ENCODE assay signal across 8 mouse cellular contexts in genomic region chr7:101393694-101394504, GRCm38 (mm10). TPM values are rescaled to one million over a fixed set of nuclear protein-coding genes. Genes with fewer than 3 reads are reported as not detected.
A peak's percentile ranks its signal among the peaks of the same experiment; 100 is the strongest.
DNase-seq lines count a peak whose midpoint lies in the region; ATAC-seq and TF ChIP-seq lines count a peak whose summit lies in the region.

No protein-coding gene starts in this region.

- peak; percentile 47 for DNase-seq in adrenal gland, postnatal 10 days
- no peak for DNase-seq in adrenal gland, adult 8-10 months
- DNase-seq in forebrain, postnatal 0 days: no peak
- no peak for DNase-seq in liver, embryonic 13.5 days
- no peak for DNase-seq in B cell, adult 2 months
- DNase-seq in frontal cortex, postnatal 10 days (ENCODE audit: low spot score in 2 of 2): no peak

- ATAC-seq in forebrain, postnatal 0 days: peak; percentile 36
- peak; percentile 35; the same call in 1 of the 2 replicates for ATAC-seq in hindbrain, embryonic 12.5 days (ENCODE audit: low FRiP score)
- ATAC-seq in liver, embryonic 13.5 days (ENCODE audit: low read depth): peak; percentile 49
- ATAC-seq in stomach, embryonic 14.5 days (ENCODE audit: insufficient number of reproducible peaks, insufficient read depth, low FRiP score, low read depth): peak; percentile 80

- H3K4me1 ChIP-seq in forebrain, postnatal 0 days (ENCODE audit: insufficient read depth): no peaks in the 10 kb centered on the region
- peaks cover 13% of the 10 kb centered on the region for H3K4me1 ChIP-seq in hindbrain, embryonic 12.5 days
- H3K4me1 ChIP-seq in liver, embryonic 13.5 days (replicated peaks): peaks cover 25% of the 10 kb centered on the region
- H3K4me1 ChIP-seq in stomach, embryonic 14.5 days (ENCODE audit: control insufficient read depth, insufficient read depth, low read length): peaks cover 33% of the 10 kb centered on the region

- no peak overlapping the region for H3K4me3 ChIP-seq in forebrain, postnatal 0 days (ENCODE audit: low read depth, low read length)
- no peak overlapping the region for H3K4me3 ChIP-seq in hindbrain, embryonic 12.5 days
- peak overlapping the region; percentile 18 for H3K4me3 ChIP-seq in liver, embryonic 13.5 days (replicated peaks)
- H3K4me3 ChIP-seq in stomach, embryonic 14.5 days (ENCODE audit: low read depth, low read length): peak overlapping the region; percentile 41

- H3K4me2 ChIP-seq in forebrain, postnatal 0 days (ENCODE audit: low read depth): no peak overlapping the region
- H3K4me2 ChIP-seq in hindbrain, embryonic 12.5 days (replicated peaks): 0 out of 2 replicates have a peak overlapping the region, but pooled peaks have one; percentile 9
- H3K4me2 ChIP-seq in liver, embryonic 13.5 days: no peak overlapping the region
- H3K4me2 ChIP-seq in stomach, embryonic 14.5 days (replicated peaks; ENCODE audit: low read depth, low read length): peak overlapping the region; percentile 63

- TF ChIP-seq CTCF in forebrain, postnatal 0 days (IDR thresholded peaks at IDR 0.05; ENCODE audit: low read depth): no peak

- no peaks in the 10 kb centered on the region for H3K9me3 ChIP-seq in forebrain, postnatal 0 days (ENCODE audit: low read length)
- H3K9me3 ChIP-seq in hindbrain, embryonic 12.5 days (replicated peaks): no peaks in the 10 kb centered on the region
- H3K9me3 ChIP-seq in liver, embryonic 13.5 days (replicated peaks): no peaks in the 10 kb centered on the region
- H3K9me3 ChIP-seq in stomach, embryonic 14.5 days (ENCODE audit: control insufficient read depth, low read depth, low read length): no peaks in the 10 kb centered on the region

- H3K27me3 ChIP-seq in forebrain, postnatal 0 days (ENCODE audit: insufficient read depth, low read length): no peaks in the 10 kb centered on the region
- H3K27me3 ChIP-seq in hindbrain, embryonic 12.5 days: no peaks in the 10 kb centered on the region
- no peaks in the 10 kb centered on the region for H3K27me3 ChIP-seq in liver, embryonic 13.5 days
- no peaks in the 10 kb centered on the region for H3K27me3 ChIP-seq in stomach, embryonic 14.5 days (ENCODE audit: control insufficient read depth, insufficient read depth, low read length)

- H3K36me3 ChIP-seq in forebrain, postnatal 0 days (ENCODE audit: insufficient read depth): no peaks in the 10 kb centered on the region
- no peaks in the 10 kb centered on the region for H3K36me3 ChIP-seq in hindbrain, embryonic 12.5 days
- peaks cover 75% of the 10 kb centered on the region for H3K36me3 ChIP-seq in liver, embryonic 13.5 days
- peaks cover 40% of the 10 kb centered on the region for H3K36me3 ChIP-seq in stomach, embryonic 14.5 days (ENCODE audit: control insufficient read depth, insufficient read depth, low read length)

- no peak overlapping the region for H3K27ac ChIP-seq in forebrain, postnatal 0 days (ENCODE audit: low read depth, low read length)
- peak overlapping the region; percentile 49 for H3K27ac ChIP-seq in hindbrain, embryonic 12.5 days
- peak overlapping the region; percentile 75 for H3K27ac ChIP-seq in liver, embryonic 13.5 days
- H3K27ac ChIP-seq in stomach, embryonic 14.5 days (ENCODE audit: low read length): peak overlapping the region; percentile 99

- 47% methylated on average over 8 of the region's 8 CpGs for WGBS in forebrain, postnatal 0 days
- 43% methylated on average over 8 of the region's 8 CpGs for whole genome bisulfite sequencing in hindbrain, embryonic 12.5 days
- 63% methylated on average over 8 of the region's 8 CpGs for WGBS in liver, embryonic 13.5 days (ENCODE audit: insufficient replicate concordance)
- WGBS in stomach, embryonic 14.5 days: 18% methylated on average over 8 of the region's 8 CpGs

- H3K9ac ChIP-seq in forebrain, postnatal 0 days: no peak overlapping the region
- H3K9ac ChIP-seq in hindbrain, embryonic 12.5 days: 0 out of 2 replicates have a peak overlapping the region, but pooled peaks have one; percentile 14
- H3K9ac ChIP-seq in liver, embryonic 13.5 days: no peak overlapping the region
- H3K9ac ChIP-seq in stomach, embryonic 14.5 days (replicated peaks; ENCODE audit: low read depth, low read length): peak overlapping the region; percentile 48

RNA-seq across cellular contexts. Expression of gene Gm45837, which starts 16.8 kb away (rescaled TPM):
- 1 to 10 TPM in 1 of 2 experiments, not detected in 1; 3.7 TPM for total RNA-seq in adrenal gland, postnatal 10 days (2021)
- total RNA-seq in adrenal gland, adult 8-10 months (2022): 1 to 10 TPM in 2 of 4 experiments, not detected in 2; 4.4 to 8.6 TPM
- not detected in 2 replicates for total RNA-seq in forebrain, postnatal 0 days (2014; rRNA removed)
- not detected in 2 replicates for polyA plus RNA-seq in forebrain, postnatal 0 days (2015; fragmentation: Nextera tagmentation; extraction: Ambion mirVana)
- not detected in 2 replicates for polyA plus RNA-seq in hindbrain, embryonic 12.5 days (2016; fragmentation: Nextera tagmentation; extraction: Ambion mirVana)
- polyA plus RNA-seq in liver, embryonic 13.5 days (2015; fragmentation: Nextera tagmentation; extraction: Ambion mirVana): 0.31 and 3.1 TPM in 2 replicates
- 0.31 and 8.0 TPM in 2 replicates for polyA plus RNA-seq in stomach, embryonic 14.5 days (2014; fragmentation: Nextera tagmentation; extraction: Ambion mirVana)

RNA-seq across cellular contexts. Expression of gene Pde2a, which starts 27.6 kb away (rescaled TPM):
- 100 to 1,000 TPM; 113 to 120 TPM for total RNA-seq in adrenal gland, postnatal 10 days (2021)
- total RNA-seq in adrenal gland, adult 8-10 months (2022): 100 to 1,000 TPM; 219 to 291 (median 255) TPM
- total RNA-seq in forebrain, postnatal 0 days (2014; rRNA removed): 94.2 and 104 TPM in 2 replicates
- 66.2 and 72.4 TPM in 2 replicates for polyA plus RNA-seq in forebrain, postnatal 0 days (2015; fragmentation: Nextera tagmentation; extraction: Ambion mirVana)
- polyA plus RNA-seq in hindbrain, embryonic 12.5 days (2016; fragmentation: Nextera tagmentation; extraction: Ambion mirVana): 26.9 and 27.4 TPM in 2 replicates
- 4.0 and 6.7 TPM in 2 replicates for polyA plus RNA-seq in liver, embryonic 13.5 days (2015; fragmentation: Nextera tagmentation; extraction: Ambion mirVana)
- polyA plus RNA-seq in stomach, embryonic 14.5 days (2014; fragmentation: Nextera tagmentation; extraction: Ambion mirVana): 8.9 and 20.7 TPM in 2 replicates

RNA-seq across cellular contexts. Expression of gene Arap1, which starts 46.0 kb away (rescaled TPM):
- total RNA-seq in adrenal gland, postnatal 10 days (2021): 10 to 100 TPM; 47.2 to 74.1 TPM
- total RNA-seq in adrenal gland, adult 8-10 months (2022): 10 to 100 TPM; 34.8 to 67.7 (median 49.6) TPM
- 14.3 and 15.8 TPM in 2 replicates for total RNA-seq in forebrain, postnatal 0 days (2014; rRNA removed)
- 8.0 and 10.5 TPM in 2 replicates for polyA plus RNA-seq in forebrain, postnatal 0 days (2015; fragmentation: Nextera tagmentation; extraction: Ambion mirVana)
- polyA plus RNA-seq in hindbrain, embryonic 12.5 days (2016; fragmentation: Nextera tagmentation; extraction: Ambion mirVana): 17.2 and 26.9 TPM in 2 replicates
- 13.1 and 14.8 TPM in 2 replicates for polyA plus RNA-seq in liver, embryonic 13.5 days (2015; fragmentation: Nextera tagmentation; extraction: Ambion mirVana)
- 119 and 131 TPM in 2 replicates for polyA plus RNA-seq in stomach, embryonic 14.5 days (2014; fragmentation: Nextera tagmentation; extraction: Ambion mirVana)

Comparison
In these comparisons a context has a peak if more than half of its experiments do, and no peak if none do; other contexts are left out.
1. H3K4me2 ChIP-seq: peak in hindbrain, embryonic 12.5 days (single experiment) and stomach, embryonic 14.5 days (single experiment); none in forebrain, postnatal 0 days (single experiment) and liver, embryonic 13.5 days (single experiment).
2. H3K4me3 ChIP-seq: peak in liver, embryonic 13.5 days (single experiment) and stomach, embryonic 14.5 days (single experiment); none in forebrain, postnatal 0 days (single experiment) and hindbrain, embryonic 12.5 days (single experiment).
3. H3K9ac ChIP-seq: peak in hindbrain, embryonic 12.5 days (single experiment) and stomach, embryonic 14.5 days (single experiment); none in forebrain, postnatal 0 days (single experiment) and liver, embryonic 13.5 days (single experiment).
4. Peak in every context shown above with its lines, with median percentiles within 50 percentile points of each other: ATAC-seq.